Mouse (Mus musculus): ENCODE data around the gene Mrpl1. TPM values are rescaled to one million over a fixed set of nuclear protein-coding genes. Genes with fewer than 3 reads are reported as not detected.

Gene Mrpl1
- polyA plus RNA-seq, 1 experiment from 2014 or later = 21.4 TPM

GRCm38 (mm10) chr5:96255166-96255565 is 45.9 kb downstream of the Mrpl1 start:
- WGBS = 67% methylated on average over 3 of the region's 3 CpGs
- no peak overlapping the region for H3K4me2 ChIP-seq (replicated peaks)
- peaks cover 9% of the 10 kb centered on the region; the same call in 1 of the 2 replicates for H3K4me1 ChIP-seq
- no peaks in the 10 kb centered on the region for H3K27me3 ChIP-seq
- H3K9me3 ChIP-seq = no peaks in the 10 kb centered on the region
- no peak for ATAC-seq (ENCODE audit: low FRiP score, low read depth)
- peaks cover 4% of the 10 kb centered on the region; the same call in 1 of the 2 replicates for H3K36me3 ChIP-seq
- H3K27ac ChIP-seq = no peak overlapping the region
- H3K9ac ChIP-seq = no peak overlapping the region
- H3K4me3 ChIP-seq = no peak overlapping the region

- H3K27ac ChIP-seq = no peak overlapping the region
- H3K27me3 ChIP-seq = no peaks in the 10 kb centered on the region
- no peak overlapping the region for H3K9ac ChIP-seq
- peaks cover 9% of the 10 kb centered on the region; the same call in 1 of the 2 replicates for H3K4me1 ChIP-seq
- no peak overlapping the region for H3K4me3 ChIP-seq
- peaks cover 11% of the 10 kb centered on the region for H3K36me3 ChIP-seq
- H3K9me3 ChIP-seq = no peaks in the 10 kb centered on the region
- 71% methylated on average over 5 of the region's 5 CpGs for WGBS
- ATAC-seq (ENCODE audit: low FRiP score, low read depth) = no peak
- no peak overlapping the region for H3K4me2 ChIP-seq (replicated peaks)
Measured at GRCm38 (mm10) chr5:96258210-96258609, 48.9 kb downstream of the Mrpl1 start.

- 60% methylated on average over 3 of the region's 3 CpGs for WGBS
Measured at GRCm38 (mm10) chr5:96267017-96267702, 57.9 kb downstream of the Mrpl1 start.

GRCm38 (mm10) chr5:96271070-96271469 is 61.8 kb downstream of the Mrpl1 start:
- H3K36me3 ChIP-seq = no peaks in the 10 kb centered on the region; the same call in 1 of the 2 replicates
- ATAC-seq (ENCODE audit: low FRiP score, low read depth) = no peak
- no peak overlapping the region for H3K4me2 ChIP-seq (replicated peaks)
- H3K4me3 ChIP-seq = no peak overlapping the region
- 85% methylated on average over 6 of the region's 6 CpGs for WGBS
- no peaks in the 10 kb centered on the region for H3K9me3 ChIP-seq
- H3K4me1 ChIP-seq = no peaks in the 10 kb centered on the region
- no peak overlapping the region for H3K27ac ChIP-seq
- no peaks in the 10 kb centered on the region for H3K27me3 ChIP-seq
- no peak overlapping the region for H3K9ac ChIP-seq

More at GRCm38 (mm10) chr5:96267017-96267702, 57.9 kb downstream of the Mrpl1 start:
- Histone ChIP-seq H3K4me2 (replicated peaks) (no peak overlapping the region), H3K4me1 (no peaks in the 10 kb centered on the region), H3K9ac (no peak overlapping the region), H3K36me3 (peaks cover 25% of the 10 kb centered on the region), H3K9me3 (no peaks in the 10 kb centered on the region), H3K27ac (no peak overlapping the region), H3K27me3 (no peaks in the 10 kb centered on the region), H3K4me3 (no peak overlapping the region)
- ATAC-seq (ENCODE audit: low FRiP score, low read depth) = no peak

- Histone ChIP-seq H3K4me2 (replicated peaks) (no peak overlapping the region), H3K4me1 (peaks cover 3% of the 10 kb centered on the region; the same call in 1 of the 2 replicates), H3K36me3 (no peaks in the 10 kb centered on the region), H3K27me3 (no peaks in the 10 kb centered on the region), H3K9ac (no peak overlapping the region), H3K4me3 (no peak overlapping the region), H3K27ac (no peak overlapping the region), H3K9me3 (no peaks in the 10 kb centered on the region)
- ATAC-seq (ENCODE audit: low FRiP score, low read depth) = no peak
- 20% methylated on average over 8 of the region's 8 CpGs for WGBS
Measured at GRCm38 (mm10) chr5:96305786-96306185, 96.5 kb downstream of the Mrpl1 start.

- Histone ChIP-seq H3K36me3 (no peaks in the 10 kb centered on the region), H3K27me3 (no peaks in the 10 kb centered on the region), H3K4me2 (replicated peaks) (no peak overlapping the region), H3K9me3 (no peaks in the 10 kb centered on the region), H3K4me3 (no peak overlapping the region), H3K27ac (no peak overlapping the region), H3K4me1 (peaks cover 8% of the 10 kb centered on the region), H3K9ac (no peak overlapping the region)
- no peak for ATAC-seq (ENCODE audit: low FRiP score, low read depth)
- WGBS = 62% methylated on average over 1 of the region's 1 CpGs
Measured at GRCm38 (mm10) chr5:96306271-96306670, 97.0 kb downstream of the Mrpl1 start.

GRCm38 (mm10) chr5:96306826-96307225 is 97.5 kb downstream of the Mrpl1 start:
- no peak for ATAC-seq (ENCODE audit: low FRiP score, low read depth)
- WGBS = 74% methylated on average over 5 of the region's 5 CpGs
- no peak overlapping the region for H3K27ac ChIP-seq
- no peak overlapping the region for H3K4me2 ChIP-seq (replicated peaks)
- peaks cover 14% of the 10 kb centered on the region for H3K4me1 ChIP-seq
- H3K4me3 ChIP-seq = no peak overlapping the region
- no peaks in the 10 kb centered on the region for H3K9me3 ChIP-seq
- no peaks in the 10 kb centered on the region for H3K27me3 ChIP-seq
- no peak overlapping the region for H3K9ac ChIP-seq
- H3K36me3 ChIP-seq = no peaks in the 10 kb centered on the region

GRCm38 (mm10) chr5:96308086-96308485 is 98.8 kb downstream of the Mrpl1 start:
- Histone ChIP-seq H3K9ac (no peak overlapping the region), H3K4me1 (peaks cover 17% of the 10 kb centered on the region), H3K9me3 (no peaks in the 10 kb centered on the region), H3K4me3 (no peak overlapping the region), H3K36me3 (no peaks in the 10 kb centered on the region), H3K4me2 (replicated peaks) (no peak overlapping the region), H3K27ac (no peak overlapping the region), H3K27me3 (no peaks in the 10 kb centered on the region)
- WGBS = 86% methylated on average over 13 of the region's 13 CpGs
- ATAC-seq (ENCODE audit: low FRiP score, low read depth) = no peak

GRCm38 (mm10) chr5:96308645-96309044 is 99.4 kb downstream of the Mrpl1 start:
- Histone ChIP-seq H3K4me2 (replicated peaks) (no peak overlapping the region), H3K27me3 (no peaks in the 10 kb centered on the region), H3K36me3 (no peaks in the 10 kb centered on the region), H3K9me3 (no peaks in the 10 kb centered on the region), H3K9ac (no peak overlapping the region), H3K4me1 (peaks cover 17% of the 10 kb centered on the region), H3K4me3 (no peak overlapping the region), H3K27ac (no peak overlapping the region)
- 72% methylated on average over 5 of the region's 5 CpGs for WGBS
- no peak for ATAC-seq (ENCODE audit: low FRiP score, low read depth)

- H3K27me3 ChIP-seq = no peaks in the 10 kb centered on the region
- H3K4me2 ChIP-seq (replicated peaks) = no peak overlapping the region
- ATAC-seq (ENCODE audit: low FRiP score, low read depth) = no peak
- H3K9me3 ChIP-seq = no peaks in the 10 kb centered on the region
- no peak overlapping the region for H3K9ac ChIP-seq
- WGBS = 81% methylated on average over 5 of the region's 5 CpGs
- no peak overlapping the region for H3K4me3 ChIP-seq
- peaks cover 17% of the 10 kb centered on the region for H3K4me1 ChIP-seq
- no peaks in the 10 kb centered on the region for H3K36me3 ChIP-seq
- no peak overlapping the region for H3K27ac ChIP-seq
Measured at GRCm38 (mm10) chr5:96309566-96309965, 100.3 kb downstream of the Mrpl1 start.

GRCm38 (mm10) chr5:96311677-96312076 is 102.4 kb downstream of the Mrpl1 start:
- no peaks in the 10 kb centered on the region for H3K9me3 ChIP-seq
- H3K4me3 ChIP-seq = no peak overlapping the region
- no peak overlapping the region for H3K4me2 ChIP-seq (replicated peaks)
- no peak overlapping the region for H3K9ac ChIP-seq
- no peak for ATAC-seq (ENCODE audit: low FRiP score, low read depth)
- peaks cover 17% of the 10 kb centered on the region for H3K4me1 ChIP-seq
- no peak overlapping the region for H3K27ac ChIP-seq
- H3K27me3 ChIP-seq = no peaks in the 10 kb centered on the region
- no peaks in the 10 kb centered on the region for H3K36me3 ChIP-seq
- 37% methylated on average over 8 of the region's 8 CpGs for WGBS
